Mouse (Mus musculus) cerebellum, adult 2 months (tissue): Measurements from ENCODE around the gene Cnn2. TPM values are rescaled to one million over a fixed set of nuclear protein-coding genes. Genes with fewer than 3 reads are reported as not detected.

Experiments used
- DNase-seq, 2 experiments: peaks; one replicate each; pipeline ENCODE4 v3.0.0; 2021
- H3K27ac ChIP-seq: fragments of 200-500 bp; 2 replicates; pipeline ENCODE4 v1.5.1; 2012; ENCODE audit warnings: low read length, control low read depth, inconsistent platforms; ENCODE audit not compliant: insufficient read depth
- H3K27me3 ChIP-seq: fragments of 200-500 bp; 2 replicates; pipeline ENCODE4 v1.6.1; 2012; ENCODE audit warnings: inconsistent platforms, mild to moderate bottlenecking, low read length, moderate library complexity; ENCODE audit not compliant: control insufficient read depth, insufficient read depth
- H3K4me1 ChIP-seq: fragments of 200-500 bp; 2 replicates; pipeline ENCODE4 v1.6.1; 2011; ENCODE audit warnings: low read length; ENCODE audit not compliant: control insufficient read depth, insufficient read depth
- H3K4me3 ChIP-seq: fragments of 200-500 bp; replicated peaks from 2 replicates; pipeline ENCODE3; 2011; ENCODE audit warnings: mild to moderate bottlenecking, low read depth, low read length, control low read depth; ENCODE audit not compliant: insufficient read depth
- CTCF ChIP-seq: fragments of 200-500 bp; IDR thresholded peaks from 2 replicates; pipeline ENCODE4 v1.5.1; 2011; ENCODE audit warnings: low read depth, mild to moderate bottlenecking, control low read depth, low read length, moderate library complexity, borderline replicate concordance; ENCODE audit not compliant: insufficient read depth
- POLR2A ChIP-seq: fragments of 200-500 bp; IDR thresholded peaks from 2 replicates; pipeline ENCODE4 v1.6.1; 2011; ENCODE audit warnings: low read length, control low read depth, borderline replicate concordance; ENCODE audit not compliant: insufficient read depth
- WGBS: fragments of 180-500 bp; shearing (Covaris S2); methylation state at CpG from one replicate; pipeline ENCODE4 v1.1.7; 2018; 5-methylcytosine and 5-hydroxymethylcytosine counted together
- polyA plus RNA-seq: library from polyadenylated mRNA; depleted of rRNA; stranded (reverse); fragments of >200 nt; gene quantifications from 2 replicates; pipeline ENCODE4 v1.2.3, GENCODE M21; 2012

The Cnn2 gene
- polyA plus RNA-seq, 1 experiment: 8.2 TPM

GRCm38 (mm10) chr10:79986963-79987362 is 1.4 kb upstream of the Cnn2 start:
- Histone ChIP-seq H3K4me3 (no peak overlapping the region), H3K27me3 (no peaks in the 10 kb centered on the region), H3K4me1 (peaks cover 15% of the 10 kb centered on the region; the same call in 1 of the 2 replicates), H3K27ac (no peak overlapping the region)
- DNase-seq: peak; percentile 82 to 90
- peak; percentile 83 for TF ChIP-seq CTCF
- TF ChIP-seq POLR2A: no peak
- 4% methylated on average over 11 of the region's 11 CpGs for WGBS

GRCm38 (mm10) chr10:79987771-79988505 is 446 bp upstream of the Cnn2 start:
- Histone ChIP-seq H3K4me1 (peaks cover 8% of the 10 kb centered on the region; the same call in 1 of the 2 replicates), H3K4me3 (no peak overlapping the region), H3K27ac (no peak overlapping the region), H3K27me3 (no peaks in the 10 kb centered on the region)
- WGBS: 19% methylated on average over 27 of the region's 27 CpGs
- TF ChIP-seq POLR2A: no peak
- no peak for TF ChIP-seq CTCF
- DNase-seq: no peak

DNA sequence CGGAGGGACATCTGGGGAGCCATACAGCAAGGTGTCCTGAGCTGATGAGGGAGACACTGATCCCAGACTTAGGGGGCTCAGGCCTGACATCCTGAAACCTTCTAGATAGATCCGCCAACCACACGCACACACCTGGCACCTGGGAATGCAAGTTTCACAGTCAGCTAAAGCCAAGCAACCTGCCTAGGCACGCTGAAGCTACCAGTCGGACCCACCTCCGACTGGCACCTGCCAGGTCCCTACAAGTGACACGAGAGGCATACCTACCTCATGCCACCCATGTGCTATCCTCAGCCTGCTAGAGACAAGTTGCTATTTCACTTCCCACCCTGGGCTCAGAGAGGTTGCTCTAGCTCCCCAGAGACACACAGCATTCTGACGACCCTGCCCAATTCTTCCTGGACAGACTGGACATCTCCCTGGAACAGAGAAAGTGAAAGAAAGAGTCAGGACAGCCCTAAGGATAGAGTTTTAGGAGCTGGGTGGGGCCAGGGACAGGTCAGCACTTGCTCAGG is 945 bp downstream of the Cnn2 start:
- Histone ChIP-seq H3K4me3 (no peak overlapping the region), H3K4me1 (peaks cover 6% of the 10 kb centered on the region; the same call in 1 of the 2 replicates), H3K27me3 (no peaks in the 10 kb centered on the region), H3K27ac (no peak overlapping the region)
- WGBS: 41% methylated on average over 8 of the region's 8 CpGs
- TF ChIP-seq POLR2A (no peak), CTCF (no peak)
- DNase-seq: no peak

DNA sequence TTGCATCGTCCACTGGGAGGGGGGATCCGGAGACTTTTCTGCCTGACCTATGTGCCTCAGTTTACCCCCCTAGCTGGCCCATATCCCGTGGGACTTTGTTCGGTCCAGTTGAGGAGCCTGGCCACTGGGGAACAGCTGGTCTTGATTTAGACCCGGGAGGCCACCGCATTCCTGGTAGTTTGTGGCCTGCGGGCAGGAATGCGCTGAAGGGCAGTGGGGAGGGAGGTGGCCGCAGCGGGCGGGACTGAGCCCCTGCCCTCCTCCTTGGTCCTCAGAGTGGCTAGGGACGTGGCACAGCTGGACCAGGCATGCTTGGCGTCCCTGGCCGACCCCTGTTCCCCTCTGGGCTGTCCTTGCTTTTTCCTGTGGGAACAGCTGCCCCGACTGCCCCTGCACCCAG is 1.5 kb downstream of the Cnn2 start:
- no peaks in the 10 kb centered on the region for H3K27me3 ChIP-seq
- H3K27ac ChIP-seq: no peak overlapping the region
- TF ChIP-seq POLR2A: no peak
- no peak for TF ChIP-seq CTCF
- no peak for DNase-seq
- H3K4me3 ChIP-seq: no peak overlapping the region
- peaks cover 6% of the 10 kb centered on the region; the same call in 1 of the 2 replicates for H3K4me1 ChIP-seq
- 16% methylated on average over 15 of the region's 15 CpGs for WGBS

- no peak overlapping the region for H3K27ac ChIP-seq
- no peak for TF ChIP-seq POLR2A
- no peak for TF ChIP-seq CTCF
- WGBS: 61% methylated on average over 12 of the region's 12 CpGs
- H3K4me3 ChIP-seq: no peak overlapping the region
- H3K4me1 ChIP-seq: peaks cover 4% of the 10 kb centered on the region; the same call in 1 of the 2 replicates
- DNase-seq: no peak
- no peaks in the 10 kb centered on the region for H3K27me3 ChIP-seq
Measured at GRCm38 (mm10) chr10:79991099-79991498, 2.7 kb downstream of the Cnn2 start.

- WGBS: 83% methylated on average over 6 of the region's 6 CpGs
Measured at GRCm38 (mm10) chr10:79991548-79991947, 3.2 kb downstream of the Cnn2 start.

DNA sequence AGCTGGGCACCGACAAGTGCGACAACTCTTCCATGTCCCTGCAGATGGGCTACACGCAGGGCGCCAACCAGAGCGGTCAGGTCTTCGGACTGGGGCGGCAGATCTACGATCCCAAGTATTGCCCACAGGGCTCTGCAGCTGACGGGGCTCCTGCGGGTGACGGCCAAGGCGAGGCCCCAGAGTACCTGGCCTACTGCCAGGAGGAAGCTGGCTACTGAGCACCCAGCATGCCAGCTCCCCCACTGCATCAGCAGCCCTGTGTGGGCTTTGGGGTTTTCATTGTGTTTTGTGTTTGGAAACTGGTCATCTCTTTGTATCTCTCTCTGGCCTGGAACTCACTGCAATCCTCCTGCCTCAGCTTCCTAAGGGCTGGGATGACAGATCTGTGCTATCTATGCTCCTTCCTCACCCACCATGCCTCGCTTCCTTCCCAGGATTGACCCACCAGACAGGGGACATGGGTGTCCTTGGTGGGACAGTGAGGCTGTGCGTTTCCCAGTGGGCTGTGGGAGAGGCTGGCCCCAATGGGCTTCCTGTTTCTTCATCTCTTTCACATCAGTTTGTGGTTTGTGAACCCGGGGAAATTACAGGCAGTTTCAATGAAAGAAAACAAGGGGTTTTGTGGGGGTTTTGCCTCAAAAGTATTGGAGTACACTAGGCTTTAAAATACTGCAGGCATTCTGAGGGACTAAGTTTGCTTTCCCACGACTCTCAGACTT is 6.2 kb downstream of the Cnn2 start:
- 42% methylated on average over 16 of the region's 16 CpGs for WGBS
- H3K4me1 ChIP-seq: no peaks in the 10 kb centered on the region
- H3K27ac ChIP-seq: no peak overlapping the region
- H3K4me3 ChIP-seq: no peak overlapping the region
- TF ChIP-seq POLR2A (no peak), CTCF (no peak)
- no peak for DNase-seq
- H3K27me3 ChIP-seq: no peaks in the 10 kb centered on the region

More at GRCm38 (mm10) chr10:79991548-79991947, 3.2 kb downstream of the Cnn2 start:
- Histone ChIP-seq H3K27ac (no peak overlapping the region), H3K4me1 (peaks cover 3% of the 10 kb centered on the region; the same call in 1 of the 2 replicates), H3K4me3 (no peak overlapping the region), H3K27me3 (no peaks in the 10 kb centered on the region)
- no peak for DNase-seq
- TF ChIP-seq CTCF (no peak), POLR2A (no peak)

DNA sequence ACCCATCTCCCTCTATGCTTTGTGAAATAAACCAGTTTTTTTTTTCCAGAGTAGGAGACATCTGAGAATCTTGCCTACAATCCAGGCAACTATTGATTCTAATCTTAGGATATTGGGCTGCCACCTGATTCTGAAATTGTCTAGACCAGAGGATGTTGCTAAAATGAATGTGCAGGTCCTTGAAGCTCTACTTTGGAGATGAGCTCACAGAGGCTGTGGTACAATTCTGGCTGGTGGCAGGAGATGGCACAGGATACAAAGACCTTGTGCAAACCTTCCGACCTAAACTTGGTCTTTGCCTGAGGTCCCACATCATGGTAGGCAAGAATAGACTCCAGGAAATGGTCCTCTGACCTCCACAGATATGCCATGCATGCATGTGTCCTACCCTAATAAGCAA is 7.3 kb downstream of the Cnn2 start:
- 76% methylated on average over 1 of the region's 1 CpGs for WGBS
- Histone ChIP-seq H3K27ac (no peak overlapping the region), H3K4me1 (no peaks in the 10 kb centered on the region), H3K27me3 (no peaks in the 10 kb centered on the region), H3K4me3 (no peak overlapping the region)
- DNase-seq: no peak
- no peak for TF ChIP-seq POLR2A
